Mouse (Mus musculus): ENCODE measurements at regions not wholly inside any gene's neighbourhood (a gene's known extent, or its start where the extent isn't known, plus 50 kb on each side); places are given as distances from the start of the nearest gene placed in this dataset.

DNA sequence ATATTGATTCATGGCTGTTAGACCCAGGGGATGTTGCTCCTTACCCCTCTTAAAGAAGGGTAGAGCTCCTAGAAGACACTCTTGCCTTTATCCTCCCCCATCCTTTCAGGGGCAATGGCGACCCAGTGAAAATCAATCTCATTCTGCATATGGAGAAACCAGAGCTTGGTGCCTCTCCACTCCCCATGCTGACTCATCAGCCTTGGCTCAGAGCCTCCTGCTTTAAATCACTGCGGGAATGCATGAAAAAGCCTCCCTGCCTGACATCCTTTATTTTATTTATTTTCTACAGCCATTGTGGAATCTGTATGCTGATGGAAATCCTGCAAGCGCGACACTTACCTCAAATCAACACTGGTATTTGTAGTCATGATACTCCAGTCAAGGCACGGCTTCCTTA, 415.2 kb downstream of the Cmpk2 start:
- no peak for ATAC-seq (ENCODE audit: insufficient read depth)
- no peak for DNase-seq (ENCODE audit: low read depth in 3 of 3, low spot score in 3 of 3)

DNA sequence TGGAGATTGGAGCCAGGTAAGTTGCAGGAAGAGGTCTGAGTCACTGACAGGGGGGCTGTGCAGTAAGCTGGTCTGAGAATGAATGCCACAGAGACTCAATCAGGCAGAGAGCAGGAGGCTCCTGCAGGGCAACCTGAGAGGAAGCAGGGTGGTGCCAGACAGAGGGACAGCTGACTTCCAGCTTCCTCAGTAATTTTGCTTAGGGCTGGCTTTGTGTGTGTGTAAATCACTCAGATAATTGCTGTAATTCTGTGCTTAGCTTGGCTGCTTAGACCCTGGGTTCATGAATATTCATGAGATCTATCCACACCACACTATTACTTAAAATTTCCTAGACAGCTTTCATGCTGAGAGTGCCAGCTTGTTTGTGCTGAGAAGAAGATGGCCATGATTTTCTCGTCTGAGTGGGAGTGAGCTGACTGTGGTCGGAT, 408.7 kb downstream of the Cmpk2 start:
- no peak overlapping the region for H3K4me2 ChIP-seq (ENCODE audit: low read depth)
- no peak overlapping the region for H3K4me3 ChIP-seq (ENCODE audit: insufficient read depth in 1 of 2, low read depth in 2 of 2, low read length in 2 of 2)
- H3K27me3 ChIP-seq (ENCODE audit: control insufficient read depth, insufficient read depth, low read length): no peaks in the 10 kb centered on the region
- no peaks in the 10 kb centered on the region for H3K4me1 ChIP-seq (replicated peaks; ENCODE audit: control insufficient read depth in 2 of 2, insufficient read depth in 2 of 2, low read length in 1 of 2)
- no peaks in the 10 kb centered on the region for H3K9me3 ChIP-seq (ENCODE audit: control insufficient read depth, low read length)
- TF ChIP-seq CTCF (IDR thresholded peaks at IDR 0.05; ENCODE audit: low read depth): no peak
- TF ChIP-seq EP300 (IDR thresholded peaks at IDR 0.05; ENCODE audit: low read depth): no peak
- no peak overlapping the region for H3K9ac ChIP-seq (replicated peaks)
- H3K27ac ChIP-seq: no peak overlapping the region
- H3K36me3 ChIP-seq (replicated peaks; ENCODE audit: control insufficient read depth, insufficient read depth, low read depth): no peaks in the 10 kb centered on the region
- ATAC-seq (ENCODE audit: insufficient read depth): no peak
- no peak for DNase-seq (ENCODE audit: low read depth in 3 of 3, low spot score in 3 of 3)
- 40% methylated on average over 2 of the region's 2 CpGs for WGBS (ENCODE audit: insufficient replicate concordance)

More for the DNA sequence above, 415.2 kb downstream of the Cmpk2 start:
- no peak overlapping the region for H3K4me3 ChIP-seq (ENCODE audit: insufficient read depth in 1 of 2, low read depth in 2 of 2, low read length in 2 of 2)
- TF ChIP-seq CTCF (IDR thresholded peaks at IDR 0.05; ENCODE audit: low read depth) (no peak), EP300 (IDR thresholded peaks at IDR 0.05; ENCODE audit: low read depth) (no peak)
- no peak overlapping the region for H3K4me2 ChIP-seq (ENCODE audit: low read depth)
- no peaks in the 10 kb centered on the region for H3K4me1 ChIP-seq (replicated peaks; ENCODE audit: control insufficient read depth in 2 of 2, insufficient read depth in 2 of 2, low read length in 1 of 2)
- H3K36me3 ChIP-seq (replicated peaks; ENCODE audit: control insufficient read depth, insufficient read depth, low read depth): no peaks in the 10 kb centered on the region
- no peak overlapping the region for H3K9ac ChIP-seq (replicated peaks)
- no peak overlapping the region for H3K27ac ChIP-seq
- 47% methylated on average over 5 of the region's 5 CpGs for WGBS (ENCODE audit: insufficient replicate concordance)
- no peaks in the 10 kb centered on the region for H3K27me3 ChIP-seq (ENCODE audit: control insufficient read depth, insufficient read depth, low read length)
- H3K9me3 ChIP-seq (ENCODE audit: control insufficient read depth, low read length): no peaks in the 10 kb centered on the region

GRCm38 (mm10) chr12:26877284-26877683, 408.3 kb downstream of the Cmpk2 start:
- Histone ChIP-seq H3K4me2 (ENCODE audit: low read depth) (no peak overlapping the region), H3K9ac (replicated peaks) (no peak overlapping the region), H3K36me3 (replicated peaks; ENCODE audit: control insufficient read depth, insufficient read depth, low read depth) (no peaks in the 10 kb centered on the region), H3K9me3 (ENCODE audit: control insufficient read depth, low read length) (no peaks in the 10 kb centered on the region), H3K27me3 (ENCODE audit: control insufficient read depth, insufficient read depth, low read length) (no peaks in the 10 kb centered on the region), H3K4me3 (ENCODE audit: insufficient read depth in 1 of 2, low read depth in 2 of 2, low read length in 2 of 2) (no peak overlapping the region), H3K27ac (no peak overlapping the region), H3K4me1 (replicated peaks; ENCODE audit: control insufficient read depth in 2 of 2, insufficient read depth in 2 of 2, low read length in 1 of 2) (no peaks in the 10 kb centered on the region)
- WGBS (ENCODE audit: insufficient replicate concordance): 56% methylated on average over 3 of the region's 3 CpGs
- DNase-seq (ENCODE audit: low read depth in 3 of 3, low spot score in 3 of 3) (no peak), ATAC-seq (ENCODE audit: insufficient read depth) (no peak)
- TF ChIP-seq CTCF (IDR thresholded peaks at IDR 0.05; ENCODE audit: low read depth): no peak

- ATAC-seq (ENCODE audit: insufficient read depth) (no peak), DNase-seq (ENCODE audit: low read depth in 3 of 3, low spot score in 3 of 3) (no peak)
- H3K27me3 ChIP-seq (ENCODE audit: control insufficient read depth, insufficient read depth, low read length): no peaks in the 10 kb centered on the region
- WGBS (ENCODE audit: insufficient replicate concordance): 28% methylated on average over 3 of the region's 3 CpGs
- H3K36me3 ChIP-seq (replicated peaks; ENCODE audit: control insufficient read depth, insufficient read depth, low read depth): no peaks in the 10 kb centered on the region
- H3K9ac ChIP-seq (replicated peaks): no peak overlapping the region
- H3K4me2 ChIP-seq (ENCODE audit: low read depth): no peak overlapping the region
- TF ChIP-seq CTCF (IDR thresholded peaks at IDR 0.05; ENCODE audit: low read depth) (no peak), EP300 (IDR thresholded peaks at IDR 0.05; ENCODE audit: low read depth) (no peak)
- no peak overlapping the region for H3K4me3 ChIP-seq (ENCODE audit: insufficient read depth in 1 of 2, low read depth in 2 of 2, low read length in 2 of 2)
- no peaks in the 10 kb centered on the region for H3K4me1 ChIP-seq (replicated peaks; ENCODE audit: control insufficient read depth in 2 of 2, insufficient read depth in 2 of 2, low read length in 1 of 2)
- H3K9me3 ChIP-seq (ENCODE audit: control insufficient read depth, low read length): no peaks in the 10 kb centered on the region
- no peak overlapping the region for H3K27ac ChIP-seq
Observed at GRCm38 (mm10) chr12:26872466-26872865, 403.5 kb downstream of the Cmpk2 start.

- H3K27me3 ChIP-seq (ENCODE audit: control insufficient read depth, insufficient read depth, low read length): no peaks in the 10 kb centered on the region
- H3K9ac ChIP-seq (replicated peaks): no peak overlapping the region
- DNase-seq (ENCODE audit: low read depth in 3 of 3, low spot score in 3 of 3) (no peak), ATAC-seq (ENCODE audit: insufficient read depth) (no peak)
- H3K27ac ChIP-seq: no peak overlapping the region
- no peak overlapping the region for H3K4me3 ChIP-seq (ENCODE audit: insufficient read depth in 1 of 2, low read depth in 2 of 2, low read length in 2 of 2)
- no peak for TF ChIP-seq EP300 (IDR thresholded peaks at IDR 0.05; ENCODE audit: low read depth)
- no peak for TF ChIP-seq CTCF (IDR thresholded peaks at IDR 0.05; ENCODE audit: low read depth)
- H3K4me1 ChIP-seq (replicated peaks; ENCODE audit: control insufficient read depth in 2 of 2, insufficient read depth in 2 of 2, low read length in 1 of 2): no peaks in the 10 kb centered on the region
- WGBS (ENCODE audit: insufficient replicate concordance): 52% methylated on average over 6 of the region's 6 CpGs
- no peak overlapping the region for H3K4me2 ChIP-seq (ENCODE audit: low read depth)
- H3K36me3 ChIP-seq (replicated peaks; ENCODE audit: control insufficient read depth, insufficient read depth, low read depth): no peaks in the 10 kb centered on the region
- H3K9me3 ChIP-seq (ENCODE audit: control insufficient read depth, low read length): no peaks in the 10 kb centered on the region
Observed at GRCm38 (mm10) chr12:26867731-26868130, 398.7 kb downstream of the Cmpk2 start.
